10 mouse cellular contexts compared by ENCODE assay signal in the genomic region with DNA sequence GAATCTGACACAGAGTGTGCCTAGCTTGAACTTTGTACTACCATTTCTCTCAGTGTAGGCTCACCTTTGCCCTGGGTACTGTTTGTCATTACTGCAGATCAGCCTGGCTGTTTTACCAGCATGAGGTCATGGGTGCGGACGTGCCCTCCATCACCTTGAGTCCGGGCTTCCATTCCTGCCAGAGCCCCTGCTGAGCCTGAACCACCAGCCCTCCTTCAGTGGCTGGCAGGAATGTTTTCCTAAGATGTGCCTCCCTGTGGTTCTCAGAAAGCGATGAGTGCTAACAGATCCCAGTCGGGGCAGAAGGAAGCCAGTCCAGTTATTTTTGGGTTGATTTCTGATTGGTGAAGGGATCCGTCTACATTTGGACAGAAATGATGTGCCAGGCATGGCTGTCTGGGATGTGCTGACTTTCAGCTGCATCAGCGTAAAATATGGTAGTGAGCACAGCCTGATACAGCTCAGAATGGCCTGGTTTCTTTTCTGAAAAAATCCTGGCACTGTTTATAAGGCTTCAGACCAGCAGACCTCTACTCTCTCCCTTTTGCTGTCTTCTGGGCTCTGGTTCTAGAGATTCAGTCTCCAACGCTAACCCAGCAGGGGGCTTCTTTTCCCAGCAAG.
DNase-seq lines count a peak whose midpoint lies in the region; ATAC-seq and TF ChIP-seq lines count a peak whose summit lies in the region.
"Had no signal": no experiment of that assay in that cellular context is flagged by ENCODE, and none has a peak within 500 bp of the region (broad histone marks: within the 10 kb centered on the region; RNA-seq: fewer than 3 reads in every experiment).

No protein-coding gene starts in this region.

- 37% methylated on average over 8 of the region's 8 CpGs for WGBS in hindbrain, embryonic 11.5 days
- 41% methylated on average over 8 of the region's 8 CpGs for WGBS in hindbrain, embryonic 14.5 days

- CTCF ChIA-PET in Patski (lab: Charles Lee): no interaction called here

- no peak for TF ChIP-seq CTCF in Patski (IDR thresholded peaks at IDR 0.05)

- no peaks in the 10 kb centered on the region for H3K9me3 ChIP-seq in hindbrain, embryonic 11.5 days (ENCODE audit: control insufficient read depth, low read length)
- 0 out of 2 replicates have a peak, but pooled peaks cover 7% of the 10 kb centered on the region for H3K9me3 ChIP-seq in hindbrain, embryonic 14.5 days (ENCODE audit: control insufficient read depth, low read length)

- POLR2A ChIA-PET in Patski (lab: Charles Lee): no interaction called here

- H3K27me3 ChIP-seq in hindbrain, embryonic 11.5 days (ENCODE audit: control insufficient read depth, insufficient read depth, low read length): no peaks in the 10 kb centered on the region
- H3K27me3 ChIP-seq in hindbrain, embryonic 14.5 days (ENCODE audit: control insufficient read depth, insufficient read depth, low read length): no peaks in the 10 kb centered on the region
- no peaks in the 10 kb centered on the region for H3K27me3 ChIP-seq in Patski

- peak; percentile 26 for DNase-seq in hindbrain, embryonic 11.5 days (ENCODE audit: low spot score)
- no peak for DNase-seq in hindbrain, embryonic 14.5 days (ENCODE audit: low spot score)
- DNase-seq in Patski (ENCODE audit: low read depth, low spot score): peak; percentile 73
- DNase-seq in adipocyte (ENCODE audit: low spot score): peak; percentile 34
- peak; percentile 66 for DNase-seq in fibroblast of lung, adult 2 months (ENCODE audit: low read depth)
- no peak for DNase-seq in layer of hippocampus, postnatal 36 days
- no peak for DNase-seq in layer of hippocampus, adult 9-10 months (ENCODE audit: low spot score)
- DNase-seq: forebrain, postnatal 0 days had no signal

- H3K4me3 ChIP-seq in hindbrain, embryonic 11.5 days (ENCODE audit: low read depth, low read length): no peak overlapping the region
- H3K4me3 ChIP-seq in hindbrain, embryonic 14.5 days (replicated peaks; ENCODE audit: low read length): no peak overlapping the region

- H3K36me3 ChIP-seq in hindbrain, embryonic 11.5 days (ENCODE audit: control insufficient read depth, insufficient read depth, low read length): no peaks in the 10 kb centered on the region
- no peaks in the 10 kb centered on the region for H3K36me3 ChIP-seq in hindbrain, embryonic 14.5 days (replicated peaks; ENCODE audit: control insufficient read depth, insufficient read depth)

- no peak for ATAC-seq in hindbrain, embryonic 11.5 days (ENCODE audit: low FRiP score)
- no peak for ATAC-seq in hindbrain, embryonic 14.5 days (ENCODE audit: low FRiP score)
- ATAC-seq in Patski: peak; percentile 95
- ATAC-seq in inflammation-experienced regulatory T-cells, adult 6 months: no peak
- ATAC-seq: forebrain, postnatal 0 days; lung, postnatal 0 days had no signal

- H3K4me1 ChIP-seq in hindbrain, embryonic 11.5 days (replicated peaks; ENCODE audit: control insufficient read depth, insufficient read depth, low read length): no peaks in the 10 kb centered on the region
- H3K4me1 ChIP-seq in hindbrain, embryonic 14.5 days (replicated peaks; ENCODE audit: control insufficient read depth, insufficient read depth, low read length): no peaks in the 10 kb centered on the region

- in situ Hi-C loops in Patski (cut with MboI; ENCODE audit: low pct_unique_long_range_greater_than_20kb): no loop called here

- no peak overlapping the region for H3K27ac ChIP-seq in hindbrain, embryonic 11.5 days (ENCODE audit: low read depth, low read length)
- H3K27ac ChIP-seq in hindbrain, embryonic 14.5 days: no peak overlapping the region

- no peak overlapping the region for H3K9ac ChIP-seq in hindbrain, embryonic 11.5 days (ENCODE audit: low read depth, low read length)
- no peak overlapping the region for H3K9ac ChIP-seq in hindbrain, embryonic 14.5 days
- H3K9ac ChIP-seq: forebrain, postnatal 0 days had no signal

- no peak overlapping the region for H3K4me2 ChIP-seq in hindbrain, embryonic 11.5 days (replicated peaks; ENCODE audit: low read depth, low read length)
- H3K4me2 ChIP-seq in hindbrain, embryonic 14.5 days (replicated peaks): no peak overlapping the region

Comparison
In these comparisons a context has a peak if more than half of its experiments do, and no peak if none do; other contexts are left out.
1. DNase-seq: peak in hindbrain, embryonic 11.5 days (single experiment), Patski (single experiment), adipocyte (single experiment) and fibroblast of lung, adult 2 months (single experiment); none in hindbrain, embryonic 14.5 days (single experiment), layer of hippocampus, postnatal 36 days (0 of 2) and layer of hippocampus, adult 9-10 months (single experiment).